Mouse (Mus musculus) forebrain, embryonic 11.5 days (tissue): Measurements from ENCODE around the gene Grk3. TPM values are rescaled to one million over a fixed set of nuclear protein-coding genes. Genes with fewer than 3 reads are reported as not detected.

ENCODE experiments used
- ATAC-seq: fragments of 200-750 bp; cut with Nextera tagmentation; replicated peaks from 2 replicates; pipeline ENCODE4 v1.8.0; 2017; ENCODE audit warnings: moderate TSS enrichment; ENCODE audit not compliant: low FRiP score
- DNase-seq: peaks from one replicate; pipeline ENCODE4 v3.0.0-alpha.2; 2017; ENCODE audit warnings: low spot score
- H3K27ac ChIP-seq: fragments of 300-500 bp; sonication (generic); 2 replicates; pipeline ENCODE4 v1.5.1; 2014; ENCODE audit warnings: low read depth, low read length
- H3K27me3 ChIP-seq: fragments of 300-500 bp; sonication (generic); 2 replicates; pipeline ENCODE4 v1.6.1; 2014; ENCODE audit warnings: mild to moderate bottlenecking, low read length, mixed read lengths; ENCODE audit not compliant: control insufficient read depth, insufficient read depth
- H3K36me3 ChIP-seq: fragments of 300-500 bp; sonication (generic); 2 replicates; pipeline ENCODE4 v1.6.1; 2014; ENCODE audit warnings: mild to moderate bottlenecking, low read length, moderate library complexity, mixed read lengths; ENCODE audit not compliant: control insufficient read depth, insufficient read depth
- H3K4me1 ChIP-seq: fragments of 300-500 bp; sonication (generic); replicated peaks from 2 replicates; pipeline ENCODE4 v1.6.1; 2014; ENCODE audit warnings: low read length, mixed read lengths; ENCODE audit not compliant: control insufficient read depth, insufficient read depth
- H3K4me2 ChIP-seq: fragments of 300-500 bp; sonication (generic); 2 replicates; pipeline ENCODE4 v1.6.1; 2014; ENCODE audit warnings: low read depth, mild to moderate bottlenecking, low read length, moderate library complexity, mixed read lengths; ENCODE audit not compliant: severe bottlenecking
- H3K4me3 ChIP-seq: fragments of 300-500 bp; sonication (generic); 2 replicates; pipeline ENCODE4 v1.5.1; 2014; ENCODE audit warnings: low read depth, low read length
- H3K9ac ChIP-seq: fragments of 300-500 bp; sonication (generic); 2 replicates; pipeline ENCODE4 v1.6.1; 2014; ENCODE audit warnings: low read length
- H3K9me3 ChIP-seq: fragments of 300-500 bp; sonication (generic); 2 replicates; pipeline ENCODE4 v1.6.1; 2016; ENCODE audit warnings: low read length, mixed read lengths; ENCODE audit not compliant: control insufficient read depth
- WGBS: fragments of 180-500 bp; shearing (Covaris S2); extraction: QIAGEN DNeasy Blood & Tissue Kit; methylation state at CpG from one replicate; pipeline ENCODE4 v1.1.7; 2014; 5-methylcytosine and 5-hydroxymethylcytosine counted together
- polyA plus RNA-seq: library from polyadenylated mRNA; unstranded; fragments of >200 nt; fragmentation: Nextera tagmentation; extraction: Ambion mirVana; gene quantifications from 2 replicates; pipeline ENCODE4 v1.2.1, GENCODE M21; 2014

Grk3 gene
- polyA plus RNA-seq, 1 experiment from 2014 or later, result 6.7 TPM

GRCm38 (mm10) chr5:112999227-112999626 is 16.4 kb downstream of the Grk3 start:
- H3K9me3 ChIP-seq, result no peaks in the 10 kb centered on the region; the same call in 1 of the 2 replicates
- ATAC-seq (no peak), DNase-seq (no peak)
- no peak overlapping the region for H3K4me2 ChIP-seq
- no peak overlapping the region for H3K4me3 ChIP-seq
- no peaks in the 10 kb centered on the region for H3K27me3 ChIP-seq
- 80% methylated on average over 8 of the region's 8 CpGs for WGBS
- H3K9ac ChIP-seq, result no peak overlapping the region
- no peak overlapping the region for H3K27ac ChIP-seq
- no peaks in the 10 kb centered on the region for H3K36me3 ChIP-seq
- H3K4me1 ChIP-seq, result no peaks in the 10 kb centered on the region

- Histone ChIP-seq H3K27ac (no peak overlapping the region), H3K36me3 (no peaks in the 10 kb centered on the region), H3K27me3 (no peaks in the 10 kb centered on the region), H3K4me1 (no peaks in the 10 kb centered on the region), H3K4me2 (no peak overlapping the region), H3K9me3 (no peaks in the 10 kb centered on the region; the same call in 1 of the 2 replicates), H3K4me3 (no peak overlapping the region), H3K9ac (no peak overlapping the region)
- 54% methylated on average over 5 of the region's 5 CpGs for WGBS
- DNase-seq (no peak), ATAC-seq (no peak)
These were observed 17.9 kb downstream of the Grk3 start for GRCm38 (mm10) chr5:112997516-112998186.

GRCm38 (mm10) chr5:112991245-112991644 is 24.3 kb downstream of the Grk3 start:
- DNase-seq, result no peak
- 89% methylated on average over 9 of the region's 9 CpGs for WGBS
- Histone ChIP-seq H3K9me3 (no peaks in the 10 kb centered on the region; the same call in 1 of the 2 replicates), H3K27me3 (no peaks in the 10 kb centered on the region), H3K27ac (no peak overlapping the region), H3K4me2 (no peak overlapping the region), H3K36me3 (no peaks in the 10 kb centered on the region), H3K4me3 (no peak overlapping the region), H3K9ac (no peak overlapping the region), H3K4me1 (no peaks in the 10 kb centered on the region)
- no peak for ATAC-seq

GRCm38 (mm10) chr5:112981931-112982330 is 33.7 kb downstream of the Grk3 start:
- Histone ChIP-seq H3K9me3 (no peaks in the 10 kb centered on the region), H3K36me3 (no peaks in the 10 kb centered on the region), H3K9ac (no peak overlapping the region), H3K4me3 (no peak overlapping the region), H3K27me3 (no peaks in the 10 kb centered on the region), H3K4me1 (no peaks in the 10 kb centered on the region), H3K4me2 (no peak overlapping the region), H3K27ac (no peak overlapping the region)
- 52% methylated on average over 6 of the region's 6 CpGs for WGBS
- DNase-seq (no peak), ATAC-seq (no peak)

- Histone ChIP-seq H3K4me1 (no peaks in the 10 kb centered on the region), H3K27me3 (no peaks in the 10 kb centered on the region), H3K9ac (no peak overlapping the region), H3K9me3 (no peaks in the 10 kb centered on the region), H3K4me3 (no peak overlapping the region), H3K36me3 (no peaks in the 10 kb centered on the region), H3K4me2 (no peak overlapping the region), H3K27ac (no peak overlapping the region)
- 85% methylated on average over 7 of the region's 7 CpGs for WGBS
- DNase-seq (no peak), ATAC-seq (no peak)
These were observed 35.9 kb downstream of the Grk3 start for GRCm38 (mm10) chr5:112979710-112980109.

- no peak for DNase-seq
- H3K36me3 ChIP-seq, result no peaks in the 10 kb centered on the region
- no peak overlapping the region for H3K4me2 ChIP-seq
- no peak overlapping the region for H3K4me3 ChIP-seq
- WGBS, result 94% methylated on average over 9 of the region's 9 CpGs
- H3K4me1 ChIP-seq, result no peaks in the 10 kb centered on the region
- no peak overlapping the region for H3K9ac ChIP-seq
- H3K9me3 ChIP-seq, result no peaks in the 10 kb centered on the region
- no peaks in the 10 kb centered on the region for H3K27me3 ChIP-seq
- ATAC-seq, result no peak
- no peak overlapping the region for H3K27ac ChIP-seq
These were observed 36.4 kb downstream of the Grk3 start for GRCm38 (mm10) chr5:112979195-112979594.

GRCm38 (mm10) chr5:112977089-112977488 is 38.5 kb downstream of the Grk3 start:
- Histone ChIP-seq H3K27ac (no peak overlapping the region), H3K4me2 (no peak overlapping the region), H3K27me3 (no peaks in the 10 kb centered on the region), H3K4me3 (no peak overlapping the region), H3K36me3 (no peaks in the 10 kb centered on the region), H3K9ac (no peak overlapping the region), H3K9me3 (no peaks in the 10 kb centered on the region), H3K4me1 (no peaks in the 10 kb centered on the region)
- WGBS, result 86% methylated on average over 5 of the region's 5 CpGs
- ATAC-seq (no peak), DNase-seq (no peak)

GRCm38 (mm10) chr5:112973596-112973995 is 42.0 kb downstream of the Grk3 start:
- DNase-seq (no peak), ATAC-seq (no peak)

GRCm38 (mm10) chr5:112972297-112972696 is 43.3 kb downstream of the Grk3 start:
- 90% methylated on average over 12 of the region's 12 CpGs for WGBS
- Histone ChIP-seq H3K4me2 (no peak overlapping the region), H3K27ac (no peak overlapping the region), H3K9me3 (no peaks in the 10 kb centered on the region), H3K9ac (no peak overlapping the region), H3K36me3 (no peaks in the 10 kb centered on the region), H3K4me1 (0 out of 2 replicates have a peak, but pooled peaks cover under 1% of the 10 kb centered on the region), H3K27me3 (no peaks in the 10 kb centered on the region), H3K4me3 (no peak overlapping the region)
- DNase-seq (no peak), ATAC-seq (no peak)

More at GRCm38 (mm10) chr5:112973596-112973995, 42.0 kb downstream of the Grk3 start:
- no peaks in the 10 kb centered on the region for H3K4me1 ChIP-seq
- no peaks in the 10 kb centered on the region for H3K36me3 ChIP-seq
- no peak overlapping the region for H3K4me2 ChIP-seq
- H3K27me3 ChIP-seq, result no peaks in the 10 kb centered on the region
- no peak overlapping the region for H3K9ac ChIP-seq
- no peak overlapping the region for H3K4me3 ChIP-seq
- H3K27ac ChIP-seq, result no peak overlapping the region
- no peaks in the 10 kb centered on the region for H3K9me3 ChIP-seq
- WGBS, result 67% methylated on average over 7 of the region's 7 CpGs
